Comparison of ENCODE assay signal across 35 mouse cellular contexts in genomic region chr7:102477377-102477776, GRCm38 (mm10). TPM values are rescaled to one million over a fixed set of nuclear protein-coding genes. Genes with fewer than 3 reads are reported as not detected.
DNase-seq lines count a peak whose midpoint lies in the region; ATAC-seq and TF ChIP-seq lines count a peak whose summit lies in the region.
"Had no signal": no experiment of that assay in that cellular context is flagged by ENCODE, and none has a peak within 500 bp of the region (broad histone marks: within the 10 kb centered on the region; RNA-seq: fewer than 3 reads in every experiment).

No protein-coding gene starts in this region.

- no peak overlapping the region for H3K4me3 ChIP-seq in forebrain, embryonic 11.5 days (ENCODE audit: low read depth, low read length)
- H3K4me3 ChIP-seq in forebrain, embryonic 15.5 days, result no peak overlapping the region
- no peak overlapping the region for H3K4me3 ChIP-seq in liver, embryonic 11.5 days (ENCODE audit: low read depth, low read length)
- H3K4me3 ChIP-seq in liver, postnatal 0 days (ENCODE audit: low read depth, low read length), result no peak overlapping the region
- H3K4me3 ChIP-seq: heart, embryonic 13.5 days; intestine, embryonic 15.5 days; limb, embryonic 12.5 days; liver, embryonic 13.5 days; lung, embryonic 15.5 days; megakaryocyte, embryonic 14.5 days; myocyte; neural tube, embryonic 13.5 days; stomach, embryonic 15.5 days had no signal

- TF ChIP-seq CTCF in liver, postnatal 0 days (IDR thresholded peaks at IDR 0.05; ENCODE audit: low read depth), result no peak; the same call in 1 of the 2 replicates

- DNase-seq in forebrain, embryonic 11.5 days (ENCODE audit: low spot score), result peak; percentile 51
- no peak for DNase-seq in liver, embryonic 11.5 days (ENCODE audit: low spot score)
- no peak for DNase-seq in liver, postnatal 0 days
- peak; percentile 23 for DNase-seq in retina, postnatal 1 day
- no peak for DNase-seq in retina, embryonic 14.5 days (ENCODE audit: low spot score)
- no peak for DNase-seq in B cell, adult 2 months
- DNase-seq: adrenal gland, adult 8-10 months; cerebellum, adult 2 months; cerebellum, postnatal 25 days; gastrocnemius, postnatal 10 days; heart, adult 18-20 months; heart, postnatal 14 days; kidney, postnatal 4 days; liver, embryonic 13.5 days; lung, postnatal 36 days; right cerebral cortex, adult 18-20 months; right cerebral cortex, postnatal 4 days; thymus, adult 18-20 months; thymus, postnatal 36 days had no signal

- no peaks in the 10 kb centered on the region for H3K36me3 ChIP-seq in forebrain, embryonic 11.5 days (ENCODE audit: control insufficient read depth, insufficient read depth, low read length)
- H3K36me3 ChIP-seq in forebrain, embryonic 15.5 days, result no peaks in the 10 kb centered on the region
- H3K36me3 ChIP-seq in liver, embryonic 11.5 days (ENCODE audit: control insufficient read depth, insufficient read depth, low read length), result no peaks in the 10 kb centered on the region
- no peaks in the 10 kb centered on the region for H3K36me3 ChIP-seq in liver, postnatal 0 days (replicated peaks; ENCODE audit: insufficient read depth, low read length)
- H3K36me3 ChIP-seq: intestine, embryonic 15.5 days; limb, embryonic 12.5 days; stomach, embryonic 15.5 days had no signal

- no peak for ATAC-seq in forebrain, embryonic 11.5 days (replicated peaks; ENCODE audit: low FRiP score)
- no peak for ATAC-seq in forebrain, embryonic 15.5 days (replicated peaks)
- ATAC-seq in liver, embryonic 11.5 days (replicated peaks; ENCODE audit: low FRiP score), result 0 out of 2 replicates have a peak, but pooled peaks have one; percentile 15
- no peak for ATAC-seq in liver, postnatal 0 days
- ATAC-seq: activated CD4-positive, CD25-positive, alpha-beta regulatory T cell, adult 4 months; CD4-positive, CD25-positive, alpha-beta regulatory T cell, adult 4 months; forebrain, embryonic 14.5 days; intestine, embryonic 15.5 days had no signal

- 81% methylated on average over 11 of the region's 11 CpGs for WGBS in forebrain, embryonic 11.5 days
- WGBS in forebrain, embryonic 15.5 days, result 69% methylated on average over 11 of the region's 11 CpGs
- 80% methylated on average over 11 of the region's 11 CpGs for WGBS in liver, embryonic 11.5 days
- WGBS in liver, postnatal 0 days (ENCODE audit: insufficient replicate concordance), result 82% methylated on average over 11 of the region's 11 CpGs

- no peak overlapping the region for H3K27ac ChIP-seq in forebrain, embryonic 11.5 days (ENCODE audit: low read depth, low read length)
- H3K27ac ChIP-seq in forebrain, embryonic 15.5 days (replicated peaks), result no peak overlapping the region
- no peak overlapping the region for H3K27ac ChIP-seq in liver, embryonic 11.5 days (ENCODE audit: low read depth, low read length)
- H3K27ac ChIP-seq in liver, postnatal 0 days (ENCODE audit: low read depth), result no peak overlapping the region
- H3K27ac ChIP-seq: heart, embryonic 13.5 days; hindbrain, embryonic 14.5 days; intestine, embryonic 15.5 days; limb, embryonic 12.5 days; liver, embryonic 13.5 days; lung, embryonic 15.5 days; neural tube, embryonic 13.5 days; stomach, embryonic 15.5 days had no signal

- no peaks in the 10 kb centered on the region for H3K9me3 ChIP-seq in forebrain, embryonic 11.5 days (ENCODE audit: control insufficient read depth, low read length)
- H3K9me3 ChIP-seq in forebrain, embryonic 15.5 days, result no peaks in the 10 kb centered on the region
- no peaks in the 10 kb centered on the region for H3K9me3 ChIP-seq in liver, embryonic 11.5 days (ENCODE audit: control insufficient read depth, low read length)
- H3K9me3 ChIP-seq in liver, postnatal 0 days (ENCODE audit: low read length), result no peaks in the 10 kb centered on the region
- H3K9me3 ChIP-seq: G1E; heart, embryonic 13.5 days; intestine, embryonic 15.5 days; limb, embryonic 12.5 days; liver, embryonic 13.5 days; lung, embryonic 15.5 days; megakaryocyte, embryonic 14.5 days; neural tube, embryonic 13.5 days; stomach, embryonic 15.5 days had no signal

- no peak for TF ChIP-seq EP300 in liver, postnatal 0 days (IDR thresholded peaks at IDR 0.05; ENCODE audit: low read depth)

- H3K9ac ChIP-seq in forebrain, embryonic 11.5 days (ENCODE audit: low read length), result no peak overlapping the region
- H3K9ac ChIP-seq in forebrain, embryonic 15.5 days (replicated peaks), result no peak overlapping the region
- no peak overlapping the region for H3K9ac ChIP-seq in liver, embryonic 11.5 days (ENCODE audit: low read depth, low read length)
- no peak overlapping the region for H3K9ac ChIP-seq in liver, postnatal 0 days (replicated peaks)
- H3K9ac ChIP-seq: heart, embryonic 13.5 days; hindbrain, embryonic 14.5 days; intestine, embryonic 15.5 days; limb, embryonic 12.5 days; liver, embryonic 13.5 days; lung, embryonic 15.5 days; neural tube, embryonic 13.5 days; stomach, embryonic 15.5 days had no signal

- no peaks in the 10 kb centered on the region for H3K27me3 ChIP-seq in forebrain, embryonic 11.5 days (ENCODE audit: control insufficient read depth, insufficient read depth, low read length)
- no peaks in the 10 kb centered on the region for H3K27me3 ChIP-seq in forebrain, embryonic 15.5 days
- H3K27me3 ChIP-seq in liver, embryonic 11.5 days (replicated peaks; ENCODE audit: control insufficient read depth, insufficient read depth, low read length), result no peaks in the 10 kb centered on the region
- no peaks in the 10 kb centered on the region for H3K27me3 ChIP-seq in liver, postnatal 0 days (ENCODE audit: insufficient read depth, low read length)
- H3K27me3 ChIP-seq: heart, embryonic 13.5 days; intestine, embryonic 15.5 days; limb, embryonic 12.5 days; liver, embryonic 13.5 days; lung, embryonic 15.5 days; megakaryocyte, embryonic 14.5 days; neural tube, embryonic 13.5 days; stomach, embryonic 15.5 days had no signal

- no peaks in the 10 kb centered on the region for H3K4me1 ChIP-seq in forebrain, embryonic 11.5 days (replicated peaks; ENCODE audit: control insufficient read depth, insufficient read depth, low read length)
- H3K4me1 ChIP-seq in forebrain, embryonic 15.5 days, result no peaks in the 10 kb centered on the region
- H3K4me1 ChIP-seq in liver, embryonic 11.5 days (replicated peaks; ENCODE audit: control insufficient read depth, insufficient read depth, low read length), result no peaks in the 10 kb centered on the region; the same call in 1 of the 2 replicates
- H3K4me1 ChIP-seq in liver, postnatal 0 days (ENCODE audit: insufficient read depth), result no peaks in the 10 kb centered on the region
- H3K4me1 ChIP-seq: intestine, embryonic 15.5 days; limb, embryonic 12.5 days; neural tube, embryonic 13.5 days; stomach, embryonic 15.5 days had no signal

- H3K4me2 ChIP-seq in forebrain, embryonic 11.5 days (ENCODE audit: low read depth, low read length, severe bottlenecking), result no peak overlapping the region
- H3K4me2 ChIP-seq in forebrain, embryonic 15.5 days (replicated peaks), result no peak overlapping the region
- no peak overlapping the region for H3K4me2 ChIP-seq in liver, embryonic 11.5 days
- H3K4me2 ChIP-seq in liver, postnatal 0 days (ENCODE audit: low read depth, low read length), result no peak overlapping the region
- H3K4me2 ChIP-seq: heart, embryonic 13.5 days; hindbrain, embryonic 14.5 days; intestine, embryonic 15.5 days; limb, embryonic 12.5 days; liver, embryonic 13.5 days; lung, embryonic 15.5 days; neural tube, embryonic 13.5 days; stomach, embryonic 15.5 days had no signal

RNA-seq across cellular contexts. Expression of gene Olfr543, which starts 4.1 kb away (rescaled TPM):
- polyA plus RNA-seq in forebrain, embryonic 11.5 days (2014; fragmentation: Nextera tagmentation; extraction: Ambion mirVana), result 1.0 and 1.5 TPM in 2 replicates
- polyA plus RNA-seq in forebrain, embryonic 15.5 days (2015; fragmentation: Nextera tagmentation; extraction: Ambion mirVana), result 0.23 and 0.38 TPM in 2 replicates
- 0.40 and 0.47 TPM in 2 replicates for polyA plus RNA-seq in liver, embryonic 11.5 days (2014; fragmentation: Nextera tagmentation; extraction: Ambion mirVana)
- polyA plus RNA-seq in liver, postnatal 0 days (2015; fragmentation: Nextera tagmentation; extraction: Ambion mirVana), result 0.12 and 0.19 TPM in 2 replicates
- polyA plus RNA-seq: cerebellum, adult 2 months; forebrain, embryonic 14.5 days; G1E; heart, embryonic 13.5 days; myocyte had no signal

RNA-seq across cellular contexts. Expression of gene Olfr544, which starts 10.7 kb away (rescaled TPM):
- 0.11 and 0.40 TPM in 2 replicates for polyA plus RNA-seq in forebrain, embryonic 11.5 days (2014; fragmentation: Nextera tagmentation; extraction: Ambion mirVana)
- polyA plus RNA-seq in forebrain, embryonic 15.5 days (2015; fragmentation: Nextera tagmentation; extraction: Ambion mirVana), result 0.06 and 0.13 TPM in 2 replicates
- 0.05 and 0.12 TPM in 2 replicates for polyA plus RNA-seq in liver, embryonic 11.5 days (2014; fragmentation: Nextera tagmentation; extraction: Ambion mirVana)
- 0.04 and 0.06 TPM in 2 replicates for polyA plus RNA-seq in liver, postnatal 0 days (2015; fragmentation: Nextera tagmentation; extraction: Ambion mirVana)
- polyA plus RNA-seq: CD4-positive, CD25-positive, alpha-beta regulatory T cell, adult 4 months; cerebellum, adult 2 months; forebrain, embryonic 14.5 days; G1E; heart, embryonic 13.5 days; intestine, embryonic 15.5 days; kidney, embryonic 14.5 days; limb, embryonic 12.5 days; myocyte; neural tube, embryonic 13.5 days had no signal

RNA-seq across cellular contexts. Expression of gene Olfr545, which starts 22.0 kb away (rescaled TPM):
- polyA plus RNA-seq in forebrain, embryonic 11.5 days (2014; fragmentation: Nextera tagmentation; extraction: Ambion mirVana), result 0.09 and 0.12 TPM in 2 replicates
- polyA plus RNA-seq in forebrain, embryonic 15.5 days (2015; fragmentation: Nextera tagmentation; extraction: Ambion mirVana), result 0.05 and 0.15 TPM in 2 replicates
- polyA plus RNA-seq in liver, embryonic 11.5 days (2014; fragmentation: Nextera tagmentation; extraction: Ambion mirVana), result 0.04 and 0.10 TPM in 2 replicates
- not detected in 2 replicates for polyA plus RNA-seq in liver, postnatal 0 days (2015; fragmentation: Nextera tagmentation; extraction: Ambion mirVana)
- polyA plus RNA-seq: activated CD4-positive, CD25-positive, alpha-beta regulatory T cell, adult 4 months; CD4-positive, CD25-positive, alpha-beta regulatory T cell, adult 4 months; cerebellum, adult 2 months; embryonic facial prominence, embryonic 14.5 days; forebrain, embryonic 14.5 days; G1E; kidney, embryonic 14.5 days; liver, embryonic 13.5 days; lung, embryonic 15.5 days; myocyte; stomach, embryonic 15.5 days had no signal

RNA-seq across cellular contexts. Expression of gene Rrm1, which starts 35.9 kb away (rescaled TPM):
- 274 and 290 TPM in 2 replicates for polyA plus RNA-seq in forebrain, embryonic 11.5 days (2014; fragmentation: Nextera tagmentation; extraction: Ambion mirVana)
- polyA plus RNA-seq in forebrain, embryonic 15.5 days (2015; fragmentation: Nextera tagmentation; extraction: Ambion mirVana), result 95.7 and 101 TPM in 2 replicates
- polyA plus RNA-seq in liver, embryonic 11.5 days (2014; fragmentation: Nextera tagmentation; extraction: Ambion mirVana), result 284 and 324 TPM in 2 replicates
- polyA plus RNA-seq in liver, postnatal 0 days (2015; fragmentation: Nextera tagmentation; extraction: Ambion mirVana), result 55.9 and 66.4 TPM in 2 replicates

RNA-seq across cellular contexts. Expression of gene Olfr547, which starts 57.2 kb away (rescaled TPM):
- polyA plus RNA-seq in forebrain, embryonic 11.5 days (2014; fragmentation: Nextera tagmentation; extraction: Ambion mirVana), result not detected in 2 replicates
- not detected in 2 replicates for polyA plus RNA-seq in forebrain, embryonic 15.5 days (2015; fragmentation: Nextera tagmentation; extraction: Ambion mirVana)
- polyA plus RNA-seq in liver, embryonic 11.5 days (2014; fragmentation: Nextera tagmentation; extraction: Ambion mirVana), result not detected in 2 replicates
- polyA plus RNA-seq in liver, postnatal 0 days (2015; fragmentation: Nextera tagmentation; extraction: Ambion mirVana), result not detected in 2 replicates
- polyA plus RNA-seq: activated CD4-positive, CD25-positive, alpha-beta regulatory T cell, adult 4 months; CD4-positive, CD25-positive, alpha-beta regulatory T cell, adult 4 months; cerebellum, adult 2 months; embryonic facial prominence, embryonic 14.5 days; forebrain, embryonic 14.5 days; G1E; heart, embryonic 13.5 days; hindbrain, embryonic 14.5 days; intestine, embryonic 15.5 days; kidney, embryonic 14.5 days; limb, embryonic 12.5 days; liver, embryonic 13.5 days; lung, embryonic 15.5 days; myocyte; neural tube, embryonic 13.5 days; stomach, embryonic 15.5 days had no signal

Comparison
In these comparisons a context has a peak if more than half of its experiments do, and no peak if none do; other contexts are left out.
1. DNase-seq: peak in forebrain, embryonic 11.5 days (single experiment) and retina, postnatal 1 day (single experiment); none in liver, embryonic 11.5 days (single experiment), liver, postnatal 0 days (single experiment), retina, embryonic 14.5 days (single experiment) and B cell, adult 2 months (0 of 2).